Mouse (Mus musculus) heart, adult 2 months (tissue): ENCODE measurements at regions not wholly inside any gene's neighbourhood (a gene's known extent, or its start where the extent isn't known, plus 50 kb on each side); places are given as distances from the start of the nearest gene placed in this dataset.

ENCODE experiments used
- DNase-seq, 2 experiments: peaks; one replicate each; pipeline ENCODE4 v3.0.0; 2021
- H3K27ac ChIP-seq: fragments of 200-600 bp; 2 replicates; pipeline ENCODE4 v1.8.1; 2022
- H3K27me3 ChIP-seq: fragments of 200-500 bp; 2 replicates; pipeline ENCODE4 v1.6.1; 2012; ENCODE audit warnings: mild to moderate bottlenecking, low read length, inconsistent platforms, mixed read lengths; ENCODE audit not compliant: control insufficient read depth, insufficient read depth
- H3K36me3 ChIP-seq: fragments of 200-500 bp; 2 replicates; pipeline ENCODE4 v1.6.1; 2012; ENCODE audit warnings: low read length, inconsistent platforms; ENCODE audit not compliant: control insufficient read depth, insufficient read depth
- H3K4me1 ChIP-seq: fragments of 200-500 bp; 2 replicates; pipeline ENCODE4 v1.6.1; 2011; ENCODE audit warnings: low read length; ENCODE audit not compliant: control insufficient read depth, insufficient read depth
- H3K4me3 ChIP-seq: fragments of 200-600 bp; 2 replicates; pipeline ENCODE4 v1.8.1; 2022
- H3K79me2 ChIP-seq: fragments of 200-500 bp; replicated peaks from 2 replicates; pipeline ENCODE4 v1.6.1; 2012; ENCODE audit warnings: mild to moderate bottlenecking, inconsistent platforms, low read length, moderate library complexity, mixed read lengths; ENCODE audit not compliant: control insufficient read depth, insufficient read depth
- H3K9ac ChIP-seq: fragments of 200-500 bp; 2 replicates; pipeline ENCODE4 v1.6.1; 2012; ENCODE audit warnings: low read depth, mild to moderate bottlenecking, control low read depth, inconsistent platforms, low read length, mixed read lengths
- CTCF ChIP-seq: fragments of 200-600 bp; IDR thresholded peaks from 2 replicates; pipeline ENCODE4 v1.8.1; 2022; ENCODE audit warnings: antibody characterized with exemption, mild to moderate bottlenecking, moderate library complexity
- EP300 ChIP-seq: fragments of 200-500 bp; IDR thresholded peaks from 2 replicates; pipeline ENCODE4 v1.6.1; 2011; ENCODE audit warnings: low read depth, low read length, control low read depth; ENCODE audit not compliant: insufficient read depth
- POLR2A ChIP-seq: fragments of 200-500 bp; IDR thresholded peaks from 2 replicates; pipeline ENCODE4 v1.6.1; 2011; ENCODE audit warnings: mild to moderate bottlenecking, low read depth, low read length, control low read depth; ENCODE audit not compliant: insufficient read depth
- WGBS: fragments of 180-500 bp; shearing (Covaris S2); methylation state at CpG from one replicate; pipeline ENCODE4 v1.1.7; 2018; 5-methylcytosine and 5-hydroxymethylcytosine counted together
- intact Hi-C: fragments of 180-260 bp; cut with DNase I; formaldehyde crosslinking; loops from one replicate; pipeline ENCODE4 v1.15.1; 2025

DNA sequence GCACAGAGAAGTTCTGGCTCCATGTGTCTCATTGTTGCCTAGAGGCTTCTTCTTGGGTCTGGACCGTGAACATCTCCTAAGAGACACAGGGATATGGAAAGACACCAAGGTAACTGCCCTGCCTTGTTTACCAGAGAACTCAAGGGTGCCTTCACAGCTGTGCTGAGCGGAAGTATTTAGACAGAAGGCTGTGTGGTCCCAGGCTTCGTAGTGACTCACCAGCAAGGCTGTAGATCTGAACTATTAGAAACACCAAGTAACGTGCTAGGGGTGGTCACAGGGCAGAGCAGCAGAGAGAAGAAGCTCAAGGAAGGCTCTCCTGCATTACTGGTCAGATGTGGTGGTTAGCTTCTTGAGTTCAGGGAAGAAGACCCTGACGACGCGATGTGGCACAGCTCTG is 51.6 kb upstream of the Lpp start:
- Histone ChIP-seq H3K79me2 (no peaks in the 10 kb centered on the region), H3K9ac (no peak overlapping the region), H3K36me3 (no peaks in the 10 kb centered on the region), H3K4me3 (no peak overlapping the region), H3K4me1 (no peaks in the 10 kb centered on the region), H3K27ac (no peak overlapping the region), H3K27me3 (no peaks in the 10 kb centered on the region)
- intact Hi-C loops, result no loop called here
- WGBS, result 86% methylated on average over 7 of the region's 7 CpGs
- DNase-seq, result no peak
- TF ChIP-seq CTCF (no peak), POLR2A (no peak), EP300 (no peak)

DNA sequence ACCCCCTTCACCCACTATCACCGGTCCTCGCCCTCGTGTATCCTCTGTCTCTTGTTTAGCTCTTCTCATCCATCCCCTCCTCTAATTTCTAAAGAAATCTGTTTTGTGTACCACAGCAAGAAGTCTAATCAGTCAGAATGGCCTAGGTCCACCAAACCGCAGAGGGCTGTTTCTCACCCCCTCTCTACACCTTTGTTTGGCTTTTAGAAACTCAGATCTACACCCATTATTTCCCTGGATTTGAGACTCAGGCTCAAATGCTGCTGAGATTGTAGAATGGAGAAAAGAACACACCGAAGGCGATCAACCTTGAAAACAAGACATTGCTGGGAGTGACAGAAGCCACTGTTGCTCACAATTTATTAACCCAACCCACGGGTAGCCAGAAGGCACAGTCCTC is 52.7 kb upstream of the Lpp start:
- Histone ChIP-seq H3K4me1 (no peaks in the 10 kb centered on the region), H3K79me2 (no peaks in the 10 kb centered on the region), H3K27ac (no peak overlapping the region), H3K27me3 (no peaks in the 10 kb centered on the region), H3K9ac (no peak overlapping the region), H3K36me3 (no peaks in the 10 kb centered on the region), H3K4me3 (no peak overlapping the region)
- DNase-seq, result no peak
- intact Hi-C loops, result no loop called here
- TF ChIP-seq POLR2A, result no peak
- no peak for TF ChIP-seq CTCF
- no peak for TF ChIP-seq EP300
- 94% methylated on average over 7 of the region's 7 CpGs for WGBS

DNA sequence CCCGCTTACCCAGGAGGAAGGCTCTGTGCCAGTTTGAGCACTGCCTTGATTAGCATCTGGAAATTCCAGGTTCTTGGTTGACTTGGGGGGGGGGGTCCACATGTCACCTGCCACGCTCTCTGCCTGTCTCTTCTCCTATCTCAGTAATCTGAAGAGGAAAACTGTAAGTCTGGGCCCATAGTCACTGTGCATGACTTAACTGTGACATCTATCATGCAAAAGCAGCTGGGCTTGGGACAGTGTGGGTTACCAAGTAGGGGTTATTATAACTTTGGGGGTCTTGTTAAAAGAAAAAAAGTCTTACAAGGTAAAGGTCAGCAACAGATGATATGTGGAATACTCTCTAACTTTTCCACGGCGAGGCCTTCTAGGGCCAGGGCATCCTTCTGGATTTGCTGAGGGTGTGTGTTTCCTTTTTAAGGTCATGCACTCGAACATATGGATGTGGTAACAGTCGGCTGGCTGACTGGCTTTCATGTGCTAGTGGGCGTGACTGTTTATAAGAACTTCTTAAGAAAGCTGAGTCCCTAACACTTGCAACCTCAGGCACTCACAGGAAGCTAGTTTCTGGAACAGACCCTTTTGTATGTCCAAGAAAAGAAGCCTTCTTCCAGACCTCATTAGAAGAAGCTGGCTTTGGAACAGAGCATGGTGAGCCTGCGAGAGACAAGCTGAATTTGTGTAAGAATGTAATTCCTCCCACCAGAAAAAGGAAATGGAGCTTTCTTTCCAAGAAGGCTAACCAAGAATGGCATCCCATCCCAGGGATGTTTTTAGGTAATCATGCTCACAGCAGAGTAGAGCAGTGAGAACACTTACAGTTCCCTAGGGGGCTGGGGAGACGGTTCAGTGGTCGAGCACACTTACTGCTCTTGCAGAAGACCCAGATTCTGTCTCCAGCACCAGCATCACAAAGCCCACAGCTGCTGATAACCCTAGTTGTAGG is 53.7 kb upstream of the Lpp start:
- WGBS, result 55% methylated on average over 10 of the region's 10 CpGs
- Histone ChIP-seq H3K4me3 (no peak overlapping the region), H3K4me1 (no peaks in the 10 kb centered on the region), H3K27ac (no peak overlapping the region), H3K27me3 (no peaks in the 10 kb centered on the region), H3K79me2 (no peaks in the 10 kb centered on the region), H3K9ac (no peak overlapping the region), H3K36me3 (no peaks in the 10 kb centered on the region)
- DNase-seq, result no peak
- TF ChIP-seq CTCF (no peak), EP300 (no peak), POLR2A (no peak)
- intact Hi-C loops, result no loop called here

- H3K79me2 ChIP-seq, result no peaks in the 10 kb centered on the region
- H3K36me3 ChIP-seq, result no peaks in the 10 kb centered on the region
- H3K27me3 ChIP-seq, result no peaks in the 10 kb centered on the region
- no peak overlapping the region for H3K9ac ChIP-seq
- DNase-seq, result no peak
- WGBS, result 76% methylated on average over 7 of the region's 7 CpGs
- H3K4me3 ChIP-seq, result no peak overlapping the region
- no peaks in the 10 kb centered on the region for H3K4me1 ChIP-seq
- intact Hi-C loops, result no loop called here
- no peak overlapping the region for H3K27ac ChIP-seq
- no peak for TF ChIP-seq CTCF
- no peak for TF ChIP-seq EP300
- TF ChIP-seq POLR2A, result no peak
Observed at GRCm38 (mm10) chr16:24338404-24338803, 54.9 kb upstream of the Lpp start.

DNA sequence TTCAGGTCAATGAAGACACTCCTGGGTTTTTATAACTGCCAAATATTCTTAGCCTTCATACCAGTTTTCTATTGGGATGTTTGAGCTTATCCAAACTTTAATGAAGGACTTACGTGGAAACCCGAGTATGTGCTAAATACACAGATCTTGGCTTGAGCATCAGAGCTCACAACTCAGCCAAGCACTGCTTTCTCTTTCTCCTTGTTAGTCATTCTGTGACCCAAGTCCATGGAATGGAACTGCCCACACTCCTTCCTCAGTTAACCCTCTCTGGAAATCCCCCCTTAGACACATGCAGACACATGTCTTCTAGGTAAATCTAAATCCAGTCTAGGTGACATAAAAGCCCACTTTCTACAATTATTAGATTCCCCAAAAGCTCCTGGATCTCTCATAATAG is 58.9 kb upstream of the Lpp start:
- Histone ChIP-seq H3K79me2 (no peaks in the 10 kb centered on the region), H3K4me1 (no peaks in the 10 kb centered on the region), H3K27me3 (no peaks in the 10 kb centered on the region), H3K36me3 (no peaks in the 10 kb centered on the region), H3K9ac (no peak overlapping the region), H3K4me3 (no peak overlapping the region), H3K27ac (no peak overlapping the region)
- intact Hi-C loops, result no loop called here
- no peak for DNase-seq
- WGBS, result 75% methylated on average over 2 of the region's 2 CpGs
- TF ChIP-seq POLR2A, result no peak
- no peak for TF ChIP-seq CTCF
- no peak for TF ChIP-seq EP300

- 70% methylated on average over 13 of the region's 13 CpGs for WGBS
- DNase-seq, result no peak
- Histone ChIP-seq H3K27ac (no peak overlapping the region), H3K4me1 (no peaks in the 10 kb centered on the region), H3K36me3 (no peaks in the 10 kb centered on the region), H3K4me3 (no peak overlapping the region), H3K9ac (no peak overlapping the region), H3K79me2 (no peaks in the 10 kb centered on the region), H3K27me3 (no peaks in the 10 kb centered on the region)
- TF ChIP-seq CTCF, result no peak
- TF ChIP-seq POLR2A, result no peak
- no peak for TF ChIP-seq EP300
- intact Hi-C loops, result no loop called here
Observed at GRCm38 (mm10) chr16:24331446-24332020, 61.8 kb upstream of the Lpp start.
